Mouse (Mus musculus) erythroid progenitor cell, adult 5-6 weeks (primary cell): Measurements from ENCODE around the gene Cep68. TPM values are rescaled to one million over a fixed set of nuclear protein-coding genes. Genes with fewer than 3 reads are reported as not detected.

ENCODE experiments used
- ATAC-seq: replicated peaks from 2 replicates; pipeline ENCODE4 v1.8.0; 2016; ENCODE audit warnings: moderate number of reproducible peaks, mild to moderate bottlenecking, moderate TSS enrichment, inconsistent platforms; ENCODE audit not compliant: poor library complexity, low FRiP score, severe bottlenecking
- total RNA-seq, 2 experiments: library from RNA; stranded (forward) in 1 of 2; stranded (reverse) in 1 of 2; fragments of 150-400 nt in 1 of 2; fragments of 186-747, 209-891 nt in 1 of 2; gene quantifications; 2 replicates each; pipeline versions ENCODE4 v1.2.3 to v1.2.4; 2015 to 2017; ENCODE audit warnings: low replicate concordance in 2 of 2

The Cep68 gene
- total RNA-seq (2015; ENCODE audit: low replicate concordance), result 3.6 and 6.3 TPM in 2 replicates
- total RNA-seq (2017; ENCODE audit: low replicate concordance), result 3.3 and 4.7 TPM in 2 replicates

- peak; percentile 100 for ATAC-seq
Measured at GRCm38 (mm10) chr11:20249296-20250110, at the start of gene Cep68. TSS of gene Cep68 (minus strand) at chr11:20249429.

- ATAC-seq, result no peak
Measured at GRCm38 (mm10) chr11:20284463-20284862, 35.2 kb upstream of the Cep68 start.

DNA sequence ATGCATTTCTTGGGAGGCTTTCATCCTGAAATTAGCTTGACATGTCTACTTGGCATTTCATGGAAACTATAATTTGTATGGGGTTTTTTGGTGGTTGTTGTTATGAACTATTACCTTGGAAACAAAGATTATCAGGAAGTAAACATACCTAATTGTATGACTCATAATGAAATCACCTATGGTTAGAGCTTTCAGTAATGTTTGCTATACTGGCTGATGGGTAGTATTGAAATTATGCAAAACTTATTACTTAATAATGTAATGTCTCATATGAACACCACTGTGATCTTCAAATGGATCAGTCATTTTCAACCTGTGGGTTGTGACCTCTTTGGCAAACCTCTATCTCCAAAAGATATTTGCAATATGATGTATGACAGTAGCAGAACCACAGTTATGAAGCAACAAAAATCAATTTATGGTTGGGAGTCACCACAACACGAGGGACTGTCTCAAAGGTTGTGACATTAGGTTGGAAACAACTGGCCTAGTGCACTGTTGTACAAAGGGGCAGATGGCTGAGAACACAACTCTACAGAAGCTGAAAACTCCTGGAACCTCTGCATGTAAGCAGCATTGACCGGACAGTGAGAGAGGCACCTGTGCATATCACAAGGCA is 33.5 kb upstream of the Cep68 start:
- no peak for ATAC-seq

DNA sequence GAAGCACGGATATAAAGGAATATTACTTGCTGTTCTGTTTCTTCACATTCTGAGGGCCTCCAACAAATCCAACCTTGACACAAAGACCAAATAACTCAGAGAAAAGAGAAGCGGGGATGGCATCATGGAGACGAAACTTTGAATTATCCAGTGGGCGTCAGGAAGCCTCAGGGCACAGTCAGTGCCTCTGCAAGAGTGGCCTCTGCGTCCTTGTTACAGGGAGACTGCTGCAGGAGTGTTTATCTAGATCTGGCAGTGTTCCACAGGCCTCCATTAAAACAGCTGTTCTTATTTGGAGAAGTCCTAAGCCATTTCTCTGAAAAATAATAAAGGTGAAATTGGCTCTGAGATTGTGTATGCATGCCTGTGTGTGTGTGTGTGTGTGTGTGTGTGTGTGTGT is 31.8 kb upstream of the Cep68 start:
- ATAC-seq, result no peak

DNA sequence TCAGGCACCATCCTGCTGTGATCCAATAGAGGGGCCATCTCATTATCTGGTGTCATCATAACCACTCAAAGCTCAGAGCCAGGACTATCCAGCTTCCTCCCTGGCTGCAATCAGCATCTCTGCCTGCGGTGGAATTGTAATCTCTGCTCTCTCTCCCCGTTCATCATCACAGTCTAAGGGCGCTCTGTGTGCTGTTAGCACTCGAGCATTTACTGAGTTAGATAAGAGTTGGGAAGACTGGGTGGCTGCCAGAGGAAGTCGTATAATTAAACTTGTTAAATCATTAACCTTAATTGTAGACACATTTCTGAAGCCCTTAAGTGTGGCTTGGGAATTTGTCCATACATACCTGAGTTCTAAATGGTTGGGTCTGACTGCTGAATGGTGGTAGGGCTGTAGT is 29.5 kb upstream of the Cep68 start:
- no peak for ATAC-seq

GRCm38 (mm10) chr11:20277106-20277505 is 27.9 kb upstream of the Cep68 start:
- no peak for ATAC-seq

- ATAC-seq, result no peak
Measured at GRCm38 (mm10) chr11:20275974-20276373, 26.7 kb upstream of the Cep68 start.

DNA sequence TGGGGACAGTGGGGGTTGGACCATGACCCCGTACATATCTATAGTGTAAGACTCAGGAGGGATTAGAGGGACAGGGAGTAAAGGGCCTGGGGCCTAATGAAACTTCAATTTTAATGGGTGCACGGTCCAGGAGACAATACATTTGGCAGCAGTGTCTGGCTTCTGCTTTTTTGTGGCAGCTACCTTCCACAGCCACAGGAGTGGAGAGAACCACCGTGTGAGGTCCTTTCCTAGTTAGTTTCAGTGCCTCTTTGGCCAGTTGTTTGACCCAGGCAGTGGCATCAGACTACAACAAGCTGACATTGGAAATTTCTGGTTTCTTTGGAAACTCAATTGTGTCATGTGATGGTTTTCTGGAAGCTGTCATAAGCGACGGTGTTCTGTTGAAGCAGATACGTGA is 20.7 kb upstream of the Cep68 start:
- ATAC-seq, result no peak

DNA sequence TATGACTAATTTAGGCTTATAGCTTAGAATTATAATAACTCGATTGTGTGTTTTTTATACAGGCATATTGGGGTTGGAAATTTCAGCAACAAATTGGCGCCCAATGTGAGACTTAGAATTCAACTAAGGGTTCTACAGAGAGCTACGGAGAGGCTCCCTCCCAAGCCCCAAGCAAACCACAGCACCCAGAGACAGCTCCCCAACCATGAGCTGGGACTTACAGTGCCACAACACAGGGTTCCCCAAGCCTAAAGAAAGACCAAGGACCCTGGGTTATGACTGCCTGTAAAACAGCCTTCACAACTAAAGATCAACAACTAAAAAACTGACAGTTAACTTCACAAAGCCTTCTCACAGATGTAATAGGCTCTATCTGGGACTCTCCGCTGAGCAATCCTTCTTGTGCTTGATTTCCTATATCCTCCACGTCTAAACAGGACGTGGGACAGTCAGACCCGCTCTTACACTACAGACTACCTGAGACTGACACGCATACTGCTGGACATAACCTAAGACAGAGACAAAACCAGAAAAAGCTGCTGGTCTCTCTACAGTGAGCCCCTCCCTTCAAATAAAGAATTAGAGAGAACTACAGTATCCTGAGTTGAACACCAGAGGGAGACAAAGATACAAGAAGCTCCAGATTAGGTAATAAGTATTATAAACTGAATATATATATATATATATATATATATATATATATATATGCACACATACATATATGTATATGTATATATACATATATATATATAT is 13.6 kb upstream of the Cep68 start:
- no peak for ATAC-seq

DNA sequence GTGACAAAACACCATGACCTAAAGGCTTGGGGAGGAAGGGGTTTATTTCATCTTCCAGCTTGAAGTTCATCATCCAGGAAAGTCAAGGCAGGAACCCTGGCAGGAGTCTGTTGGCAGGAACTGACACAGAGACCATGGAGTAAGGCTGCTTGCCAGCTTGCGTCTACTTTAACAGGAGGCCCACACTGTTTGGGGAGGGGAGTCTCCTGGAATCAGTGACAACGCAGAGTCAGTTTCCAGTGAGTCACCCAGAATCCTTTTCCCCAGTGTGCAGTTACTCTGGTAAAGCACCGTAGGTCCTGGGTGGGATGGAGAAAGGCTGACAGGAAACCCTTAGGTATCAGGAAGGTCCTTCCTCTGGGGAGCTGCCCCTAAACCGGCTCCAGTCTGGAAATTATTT is 5.6 kb upstream of the Cep68 start:
- no peak for ATAC-seq

DNA sequence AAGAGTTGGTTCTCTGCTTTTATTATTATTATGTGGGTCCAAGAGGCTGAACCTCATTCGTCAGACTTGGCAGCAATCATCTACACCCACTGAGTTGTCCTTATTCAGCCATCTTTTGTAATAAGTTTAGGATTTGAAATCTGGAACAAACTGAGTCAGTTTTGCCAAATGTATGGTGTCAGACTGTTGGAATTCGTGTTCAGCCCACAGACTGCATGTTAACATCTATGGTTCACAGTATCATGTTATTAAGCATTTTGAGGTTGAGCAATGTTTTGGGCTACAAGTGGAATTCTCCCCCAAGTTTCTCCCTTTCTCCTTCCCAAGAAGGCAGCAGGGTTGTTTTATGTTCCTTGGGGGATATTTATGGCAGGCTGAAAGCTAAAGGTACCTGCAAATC is 3.9 kb upstream of the Cep68 start:
- ATAC-seq, result no peak

DNA sequence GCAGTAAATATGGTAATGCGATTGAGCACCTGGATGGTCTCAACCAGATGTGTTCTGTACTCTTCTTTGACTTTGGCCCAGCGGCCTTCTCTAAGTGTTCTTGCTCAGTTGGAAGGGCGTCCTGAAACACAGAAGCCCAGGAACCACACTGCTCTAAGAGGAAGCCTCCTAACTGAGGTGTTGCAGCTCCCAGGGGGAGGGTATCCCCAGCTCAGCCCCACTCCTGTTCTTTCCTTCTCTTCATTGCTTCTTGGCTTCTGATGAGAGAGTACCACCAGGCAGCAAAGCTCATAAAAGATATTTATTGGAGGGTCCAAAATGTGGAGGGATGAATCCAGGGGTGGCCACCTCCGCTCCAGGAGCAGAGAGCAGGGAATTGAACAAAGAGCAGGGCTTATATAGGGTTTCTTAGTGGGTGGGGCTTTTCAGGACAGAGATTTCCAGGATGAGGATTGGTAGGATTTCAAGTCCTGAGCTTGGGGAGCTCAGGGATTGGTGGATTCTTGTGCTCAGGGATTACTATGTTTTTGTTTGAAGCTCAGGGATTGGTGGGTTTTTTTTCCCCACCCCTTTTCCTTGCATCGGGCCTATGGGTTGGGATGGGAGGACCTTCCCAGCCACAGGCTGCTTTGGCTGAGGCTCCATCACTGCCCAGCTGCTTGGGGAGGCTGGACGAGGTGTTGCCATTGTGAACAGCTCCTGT is 1.4 kb upstream of the Cep68 start:
- no peak for ATAC-seq

DNA sequence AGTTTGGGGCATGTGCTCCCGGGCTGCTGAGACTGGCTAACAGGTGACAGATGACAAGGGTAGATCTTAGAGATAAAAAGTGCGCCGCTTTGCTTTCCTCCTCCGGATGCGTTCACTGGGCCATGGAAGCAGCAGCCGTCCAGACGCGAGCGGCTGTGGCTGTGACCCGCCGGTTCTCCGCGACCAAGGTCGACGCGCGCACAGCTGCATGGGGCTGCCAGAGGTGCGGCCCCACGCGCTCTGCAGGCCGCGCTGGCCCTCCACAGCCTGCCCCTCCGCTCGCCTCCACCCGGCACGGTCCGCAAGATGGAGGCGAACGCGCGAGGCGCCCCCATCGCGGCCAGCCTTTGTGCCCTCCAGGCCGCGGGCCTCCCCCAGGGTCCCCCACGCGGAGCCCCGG is 389 bp downstream of the Cep68 start:
- ATAC-seq, result peak; percentile 37; the same call in 1 of the 2 replicates

DNA sequence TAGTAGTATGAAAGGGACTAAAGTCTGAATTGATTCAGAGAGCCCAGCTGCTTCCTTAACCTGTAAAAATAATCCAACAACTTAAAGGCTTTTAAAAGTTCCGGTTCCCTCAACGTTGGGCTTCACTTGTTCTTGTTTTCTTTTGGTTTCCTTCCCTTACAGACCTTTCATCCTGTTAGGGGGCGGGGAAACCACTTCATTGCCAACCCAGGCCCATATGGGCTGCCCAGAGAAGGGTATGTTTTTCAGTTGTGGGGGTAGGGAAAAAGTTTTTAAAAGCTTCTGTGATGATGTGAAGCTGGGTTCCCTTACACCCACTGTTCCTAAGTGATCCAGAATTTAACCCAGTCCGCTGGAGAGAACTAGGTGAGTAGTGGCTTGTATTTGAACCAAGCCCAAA is 952 bp downstream of the Cep68 start:
- ATAC-seq, result no peak

DNA sequence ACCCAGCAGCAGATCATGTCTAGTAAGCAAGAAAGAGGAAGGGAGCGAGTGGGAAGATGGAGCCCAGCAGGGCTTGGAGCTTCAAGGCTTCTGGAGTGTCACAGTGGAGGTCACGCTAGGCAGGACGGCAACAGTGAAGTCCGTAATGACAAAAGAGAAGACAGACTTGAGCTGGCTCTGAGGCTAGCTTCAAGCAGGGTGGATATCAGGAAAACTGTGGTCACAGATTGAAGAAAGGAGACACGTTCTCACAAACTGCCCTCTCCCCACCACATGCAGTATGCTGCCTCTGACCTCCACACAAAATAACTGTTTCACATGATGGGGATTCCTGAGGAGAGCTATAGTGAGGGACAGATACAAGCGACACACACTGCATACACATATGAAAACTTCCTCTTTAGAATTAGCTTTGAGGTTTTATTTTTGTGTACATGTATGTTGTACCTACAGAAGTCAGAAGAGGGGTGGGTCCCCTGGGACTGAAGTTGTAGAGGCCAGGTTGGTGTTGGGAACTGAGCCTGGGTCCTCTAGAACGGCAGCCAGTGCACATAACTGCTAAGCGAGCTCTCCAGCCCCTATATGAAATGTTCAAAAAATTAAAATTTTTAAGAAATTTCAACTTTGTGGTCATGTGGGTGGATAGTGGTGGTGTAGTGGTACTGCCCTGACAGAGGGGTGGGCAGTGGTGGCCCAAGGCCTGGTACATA is 1.9 kb downstream of the Cep68 start:
- ATAC-seq, result no peak

DNA sequence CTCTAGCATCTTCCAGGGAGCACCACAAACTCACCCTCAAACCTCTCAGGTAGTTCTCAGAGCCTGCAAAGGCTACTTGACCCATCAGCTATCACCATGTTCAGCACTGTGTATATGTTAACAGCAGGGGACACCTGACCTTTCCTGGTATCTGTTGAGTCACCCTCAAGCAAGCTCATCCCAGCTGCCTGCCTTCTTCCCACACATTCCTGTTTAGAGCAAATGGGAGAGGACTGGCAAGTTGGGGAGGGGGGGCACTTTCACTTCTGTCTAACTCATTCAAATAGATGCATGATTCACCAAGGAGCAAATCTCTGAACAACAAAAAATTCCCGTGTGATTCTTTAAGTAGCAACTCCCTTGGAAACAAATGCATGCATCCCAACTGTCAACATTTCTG is 2.6 kb downstream of the Cep68 start:
- ATAC-seq, result no peak

DNA sequence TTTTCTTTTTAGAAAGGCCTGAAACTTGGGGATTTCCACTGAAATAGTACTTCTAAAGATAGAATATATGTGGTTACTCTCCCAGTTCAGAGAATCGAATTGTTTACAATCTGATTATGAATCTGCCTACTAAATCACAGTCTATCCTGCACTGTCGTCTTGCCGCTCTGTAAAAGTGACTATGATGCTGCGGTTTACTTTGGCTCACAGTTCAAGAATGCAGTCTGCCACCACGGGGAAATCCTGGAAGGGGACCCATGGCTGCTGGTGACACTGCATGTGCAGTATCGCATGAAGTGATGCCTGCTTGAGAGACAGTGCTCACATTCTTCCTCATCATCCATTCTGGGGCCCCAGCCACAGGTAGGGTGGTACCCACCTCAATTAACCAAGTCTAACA is 3.9 kb downstream of the Cep68 start:
- no peak for ATAC-seq

GRCm38 (mm10) chr11:20244336-20245290 is 4.6 kb downstream of the Cep68 start:
- no peak for ATAC-seq
